Mouse (Mus musculus) left cerebral cortex, postnatal 36 days (tissue): ENCODE measurements around the gene Irf8. TPM values are rescaled to one million over a fixed set of nuclear protein-coding genes. Genes with fewer than 3 reads are reported as not detected.
"Not testable (repeated sequence)": the region's sequence is repeated elsewhere in the genome, so short reads cannot be mapped to it uniquely, and the experiment has no call there.

Source experiments
- DNase-seq, 2 experiments: peaks; one replicate each; pipeline ENCODE4 v3.0.0; 2021 to 2022; ENCODE audit warnings: low spot score in 2 of 2, mixed read lengths in 1 of 2
- intact Hi-C: fragments of 180-260 bp; cut with DNase I; formaldehyde crosslinking; loops from one replicate; pipeline ENCODE4 v1.15.1; 2025
- total RNA-seq, 2 experiments: library from RNA; stranded (reverse); gene quantifications; 2 replicates each; pipeline ENCODE4 v1.2.3; 2021

Irf8 gene
- total RNA-seq, 2 experiments from 2014 or later = 5.2 to 5.5 TPM

- intact Hi-C loops = no loop called here
- DNase-seq = no peak
These were observed 47.6 kb downstream of the Irf8 start for GRCm38 (mm10) chr8:120783781-120784180.

GRCm38 (mm10) chr8:120786753-120787152, 50.6 kb downstream of the Irf8 start:
- intact Hi-C loops = no loop called here
- no peak for DNase-seq

GRCm38 (mm10) chr8:120787631-120788030, 51.5 kb downstream of the Irf8 start:
- intact Hi-C loops = no loop called here
- DNase-seq = no peak

DNA sequence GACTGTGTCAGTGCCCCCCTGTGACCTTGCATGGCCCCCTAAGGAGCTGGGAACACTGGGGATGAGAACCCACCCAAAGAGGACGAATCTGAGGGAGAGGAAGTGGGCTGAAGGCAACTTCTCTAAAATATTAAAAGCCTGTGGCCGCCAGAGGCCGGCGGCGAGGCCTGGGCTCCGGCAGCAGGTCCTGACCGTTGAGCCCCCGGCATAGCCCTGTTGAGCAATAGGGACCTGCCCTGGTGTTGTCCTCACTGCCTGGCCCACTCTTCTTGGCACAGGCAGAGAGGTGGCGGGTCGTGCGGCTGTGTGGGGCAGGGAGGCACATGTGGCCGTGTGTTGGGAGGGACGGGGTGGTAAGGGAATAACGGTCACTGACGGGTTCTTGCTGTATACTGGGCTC, 56.6 kb downstream of the Irf8 start:
- intact Hi-C loops = no loop called here
- no peak for DNase-seq

GRCm38 (mm10) chr8:120795944-120796635, 59.9 kb downstream of the Irf8 start:
- peak; percentile 67 to 70 for DNase-seq
- intact Hi-C loops = loop anchor here (1.0 to 5.0 kb wide), 3 partner anchors 59 to 118 kb away; partner anchors contain the start of gene Irf8

DNA sequence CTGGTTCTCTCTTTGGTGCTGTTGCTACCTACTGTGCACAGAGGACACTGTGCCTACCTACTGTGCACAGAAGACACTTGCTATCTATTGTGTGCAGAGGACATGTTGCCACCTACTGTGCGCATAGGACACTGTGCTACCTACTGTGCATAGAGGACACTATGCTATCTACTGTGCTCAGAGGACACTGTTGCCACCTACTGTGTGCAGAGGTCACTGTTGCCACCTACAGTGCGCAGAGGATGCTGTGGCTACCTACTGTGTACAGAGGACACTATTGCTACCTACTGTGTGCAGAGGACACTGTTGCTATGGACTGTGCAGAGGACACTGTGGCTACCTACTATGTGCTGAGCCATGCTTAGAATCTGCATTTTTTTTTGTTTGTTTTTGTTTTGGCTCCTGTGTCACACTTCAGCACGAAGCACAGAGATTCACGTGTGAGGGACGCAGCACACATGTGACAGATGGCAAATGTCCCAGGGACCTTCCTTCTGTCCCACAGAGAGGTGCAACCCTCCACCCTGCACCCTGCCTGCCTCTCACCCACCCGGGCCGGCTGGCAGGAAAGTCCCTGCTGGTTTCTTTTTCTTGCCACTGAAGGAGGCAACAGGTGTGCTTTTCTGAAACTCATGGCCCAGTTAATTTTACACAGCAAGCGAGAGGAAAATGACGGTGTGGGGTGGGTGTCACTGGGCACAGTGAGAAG, 61.0 kb downstream of the Irf8 start:
- no peak for DNase-seq
- intact Hi-C loops = loop anchor here (5.0 kb wide), 1 partner anchor 60 kb away; the partner anchor contains the start of gene Irf8

- intact Hi-C loops = no loop called here
These were observed 64.2 kb downstream of the Irf8 start for GRCm38 (mm10) chr8:120800308-120800865.

GRCm38 (mm10) chr8:120803661-120804375, 67.7 kb downstream of the Irf8 start:
- intact Hi-C loops, DNase-seq: not testable (repeated sequence)

More at GRCm38 (mm10) chr8:120800308-120800865, 64.2 kb downstream of the Irf8 start:
- DNase-seq = peak in 1 of 2 experiments; percentile 25

GRCm38 (mm10) chr8:120804741-120805140, 68.6 kb downstream of the Irf8 start:
- intact Hi-C loops = no loop called here
- no peak for DNase-seq

Other genes with a start within 250 kb of the Irf8 start
- gene Gins2, start 147.1 kb upstream of the Irf8 start, total RNA-seq = 1 to 10 TPM in 1 of 2 experiments, under 1 TPM in 1; 0.74 to 1.8 TPM
- gene 1190005I06Rik, start 88.7 kb upstream of the Irf8 start, total RNA-seq = 10 to 100 TPM in 1 of 2 experiments, 1 to 10 TPM in 1; 9.4 to 13.4 TPM
- under 1 TPM in 1 of 2 experiments, not detected in 1; 0.95 TPM for gene Gm27021, start 68.3 kb upstream of the Irf8 start, total RNA-seq
- 1,000 to 10,000 TPM; 1,069 to 1,237 TPM for gene Cox4i1, start 68.1 kb upstream of the Irf8 start, total RNA-seq
- gene Emc8, start 67.8 kb upstream of the Irf8 start, total RNA-seq = 10 to 100 TPM; 66.4 to 67.2 TPM